Mouse (Mus musculus): ENCODE measurements around the gene Pkp3.
A peak's percentile ranks its signal among the peaks of the same experiment; 100 is the strongest.

Gene Pkp3

DNA sequence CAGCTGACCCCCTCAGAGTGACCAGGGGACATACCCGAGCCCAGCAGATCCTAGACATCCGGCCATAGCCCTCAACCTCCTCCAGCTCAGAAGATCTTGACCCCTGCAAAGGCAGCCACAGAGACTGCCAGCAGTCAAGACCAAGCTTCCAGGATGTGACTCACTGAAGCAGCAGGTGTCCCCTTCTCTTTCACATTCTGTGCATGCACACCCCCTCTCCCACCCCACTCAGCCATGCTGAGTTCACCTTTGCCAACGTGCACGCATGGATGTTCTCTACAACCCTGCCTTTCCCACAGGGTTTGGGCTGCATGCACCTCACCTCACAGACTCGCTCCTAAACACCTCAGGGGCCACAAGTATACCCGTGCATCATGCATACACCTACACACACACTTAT is 18.0 kb downstream of the Pkp3 start:
- no peak for DNase-seq

DNA sequence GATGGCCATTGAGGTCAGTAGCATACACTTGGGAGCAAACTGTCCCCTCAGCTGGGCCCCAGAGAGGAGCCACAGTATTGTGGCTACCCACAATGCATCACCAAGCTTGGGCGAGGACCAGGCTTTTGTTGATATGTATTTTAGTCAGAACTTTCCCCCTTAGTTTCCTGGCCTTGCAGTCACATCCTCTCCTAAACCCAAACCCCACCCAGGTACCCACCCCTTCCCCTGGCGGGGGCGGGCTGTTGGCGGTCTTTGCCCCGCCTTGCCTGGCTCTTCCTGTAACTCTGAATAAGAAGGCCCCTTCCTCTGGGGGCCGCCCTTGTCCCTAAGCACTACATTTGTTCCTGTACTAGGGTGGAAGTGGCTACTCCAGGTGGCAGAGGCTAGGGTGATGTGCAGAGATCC is 18.6 kb downstream of the Pkp3 start:
- DNase-seq = peak; percentile 63 to 79

DNA sequence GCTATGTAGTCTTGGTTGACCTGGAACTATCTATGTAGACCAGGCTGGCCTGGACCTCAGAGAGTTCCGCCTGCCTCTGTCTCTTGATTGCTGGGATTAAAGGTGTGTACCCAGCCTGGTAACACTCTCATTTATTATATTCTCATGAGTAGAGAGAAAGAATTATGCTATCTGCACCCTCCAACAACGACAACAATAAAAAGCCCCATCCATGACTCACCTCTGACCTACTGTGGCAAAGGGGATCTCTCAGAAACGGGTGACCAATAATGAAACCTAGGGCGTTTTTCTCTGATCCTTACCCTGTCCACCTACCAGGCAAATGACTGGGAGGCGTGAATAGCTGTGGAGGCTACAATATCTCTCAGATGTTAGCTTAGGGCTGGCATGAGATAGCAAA is 19.2 kb downstream of the Pkp3 start:
- no peak for DNase-seq

DNA sequence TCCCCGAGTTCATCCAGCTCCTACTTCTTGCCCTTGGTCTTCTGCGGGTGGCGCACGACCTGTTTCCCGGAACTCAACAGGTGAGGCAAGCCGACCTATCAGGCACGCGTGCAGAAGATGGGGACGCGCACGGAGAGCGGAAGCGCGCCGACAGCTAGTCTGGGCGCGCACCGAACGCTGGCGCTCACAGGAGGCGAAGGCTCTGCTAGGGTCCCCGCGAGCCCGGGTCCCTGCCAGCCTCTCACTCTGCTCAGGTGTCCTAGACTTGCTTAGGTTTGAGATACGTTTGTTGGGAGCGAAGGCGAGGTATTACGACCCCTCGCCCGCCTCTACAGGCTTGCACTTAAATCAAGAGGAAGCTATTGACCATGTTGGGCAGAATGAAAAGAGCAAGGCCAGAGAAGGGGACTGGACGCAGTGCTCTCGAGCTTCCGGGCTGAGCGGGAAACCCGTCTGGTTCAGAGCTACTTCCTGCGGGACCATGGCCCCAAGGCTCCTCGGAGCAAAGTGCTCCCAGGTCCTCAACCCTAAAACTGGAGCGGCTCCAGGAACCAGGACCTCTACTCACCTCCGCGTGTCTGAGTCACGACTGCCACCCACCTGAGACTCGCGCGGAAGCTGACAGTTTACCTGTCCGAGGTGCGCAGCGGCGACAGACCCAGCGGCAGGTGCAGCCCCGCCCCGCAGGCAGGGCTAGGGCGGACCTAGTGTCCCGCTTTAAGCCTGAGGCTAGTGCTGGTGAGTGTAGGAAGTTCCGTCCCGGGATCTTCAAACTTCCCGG is 22.1 kb downstream of the Pkp3 start, which contains the start of gene Sigirr:
Gene Sigirr, minus strand, starts transcription at position 662 of the 781 bp plus-strand sequence.
- DNase-seq = peak; percentile 66 to 78

DNA sequence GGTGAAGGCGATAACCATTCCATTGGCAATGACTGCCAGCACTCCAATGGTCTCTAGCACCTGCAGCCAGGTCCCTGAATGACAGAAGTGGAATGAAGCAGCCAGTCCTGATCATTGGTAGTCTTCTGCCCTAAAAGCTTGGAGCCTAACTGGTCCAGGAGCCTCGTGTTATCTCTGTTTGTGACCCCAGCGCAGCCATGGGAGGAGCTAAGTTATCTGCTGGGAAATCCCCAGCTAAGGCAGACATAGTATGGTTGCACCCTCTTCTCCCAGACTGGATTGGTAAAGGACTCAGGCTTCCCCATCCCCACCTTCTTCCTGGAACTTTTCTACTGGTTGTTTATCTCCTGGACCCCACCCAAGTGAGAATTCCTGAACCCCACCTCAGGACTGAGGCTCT is 25.1 kb downstream of the Pkp3 start:
- DNase-seq = no peak

DNA sequence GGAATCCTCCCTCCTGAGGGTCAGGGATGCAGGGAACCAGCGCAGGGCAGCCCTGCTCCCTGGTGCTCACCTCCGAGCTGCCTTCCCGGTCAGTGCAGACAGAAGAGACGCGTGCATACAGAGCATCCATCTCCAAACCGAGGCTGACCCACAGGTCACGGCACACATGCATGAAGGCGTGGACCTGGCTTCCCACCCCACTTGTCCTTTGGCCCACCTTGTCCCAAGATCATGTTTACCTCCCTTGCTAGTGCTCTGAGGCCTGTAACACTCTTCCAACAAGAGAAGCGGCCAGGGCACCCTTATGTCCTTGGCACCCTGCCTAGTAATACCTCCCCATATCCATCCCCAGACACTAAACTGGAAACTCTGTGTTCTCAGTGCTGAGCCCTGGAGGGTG is 37.9 kb downstream of the Pkp3 start:
- DNase-seq = no peak

DNA sequence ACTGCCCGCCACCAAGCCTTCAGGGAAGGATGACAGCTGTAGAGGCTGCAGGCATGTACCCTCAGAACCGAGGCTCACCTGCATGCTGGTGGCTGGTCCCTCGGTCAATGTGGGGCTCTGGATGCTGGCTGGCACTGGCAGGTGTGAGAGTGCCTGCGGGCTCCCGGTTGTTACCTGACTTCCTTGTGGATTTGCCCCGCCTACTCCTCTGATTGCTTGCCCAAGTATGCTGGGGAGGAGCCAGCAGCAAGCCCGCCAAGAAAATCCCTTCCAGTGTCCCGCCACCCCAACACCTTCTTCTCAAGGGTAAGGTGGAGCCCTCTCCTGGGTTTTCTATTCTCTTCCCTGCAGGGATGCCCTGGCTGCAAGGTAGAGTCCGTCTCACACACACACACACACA is 39.6 kb downstream of the Pkp3 start, which contains the start of gene Ano9:
Gene Ano9, minus strand, starts transcription at position 171 of the 400 bp plus-strand sequence.
- DNase-seq = peak; percentile 55 to 72

DNA sequence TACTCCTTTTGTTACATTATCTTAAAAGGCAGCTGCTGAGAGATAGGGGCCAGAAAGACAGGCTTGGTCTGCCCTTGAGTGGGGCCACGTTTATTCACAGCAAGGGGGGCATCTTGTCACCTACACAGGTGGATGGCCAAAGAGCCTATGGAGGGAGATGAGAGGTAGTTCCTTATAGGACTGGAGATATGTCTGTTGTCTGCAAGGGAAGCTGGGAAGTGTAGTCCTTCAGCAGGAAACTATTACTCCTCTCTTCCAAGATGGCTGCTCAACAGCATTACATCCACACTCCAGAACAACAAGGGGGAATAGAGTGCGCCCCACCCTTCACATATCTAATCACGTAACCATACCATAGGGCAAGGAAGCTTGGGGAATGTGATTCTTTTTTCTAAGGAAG is 41.5 kb downstream of the Pkp3 start:
- no peak for DNase-seq

DNA sequence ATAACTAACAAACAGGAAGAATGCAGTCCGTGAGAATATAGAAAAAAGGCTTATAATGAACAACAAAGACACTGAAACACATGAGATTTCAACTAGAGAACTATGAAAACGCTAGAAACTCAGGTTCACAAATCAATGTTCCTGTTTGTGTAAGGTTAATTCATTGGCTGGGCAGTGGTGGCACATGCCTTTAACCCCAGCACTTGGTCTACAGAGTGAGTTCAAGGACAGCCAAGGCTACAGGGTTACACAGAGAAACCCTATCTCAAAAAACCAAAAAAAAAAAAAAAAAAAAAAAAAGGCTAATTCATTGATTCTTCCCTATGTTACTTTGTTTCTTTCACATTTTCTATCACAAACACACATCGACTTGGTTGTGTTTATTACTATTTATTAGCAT is 42.6 kb downstream of the Pkp3 start:
- no peak for DNase-seq

DNA sequence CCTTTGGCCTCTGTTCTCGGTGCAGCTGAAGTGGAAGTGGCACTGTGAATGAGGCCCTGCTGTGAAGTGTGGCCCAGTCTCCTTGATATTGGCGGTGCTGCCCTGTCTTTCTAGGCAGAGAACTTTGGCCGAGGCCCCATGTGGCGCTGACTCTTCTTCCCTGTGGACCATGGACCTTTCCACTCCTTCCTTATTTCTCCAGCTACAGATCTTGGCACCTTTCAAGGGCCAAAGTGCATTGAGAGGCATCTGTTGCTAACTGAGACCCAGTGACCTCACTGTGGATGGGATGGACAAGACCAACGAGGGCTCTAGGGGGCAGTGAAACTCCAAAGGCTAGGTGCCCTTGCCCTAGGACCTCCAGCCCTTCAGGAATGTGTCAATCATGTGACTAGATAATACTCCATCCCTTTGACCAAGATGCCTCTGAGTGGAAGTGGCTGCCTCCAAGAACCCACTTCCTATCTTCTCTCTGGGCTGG is 43.1 kb downstream of the Pkp3 start:
- peak; percentile 32 to 64 for DNase-seq

DNA sequence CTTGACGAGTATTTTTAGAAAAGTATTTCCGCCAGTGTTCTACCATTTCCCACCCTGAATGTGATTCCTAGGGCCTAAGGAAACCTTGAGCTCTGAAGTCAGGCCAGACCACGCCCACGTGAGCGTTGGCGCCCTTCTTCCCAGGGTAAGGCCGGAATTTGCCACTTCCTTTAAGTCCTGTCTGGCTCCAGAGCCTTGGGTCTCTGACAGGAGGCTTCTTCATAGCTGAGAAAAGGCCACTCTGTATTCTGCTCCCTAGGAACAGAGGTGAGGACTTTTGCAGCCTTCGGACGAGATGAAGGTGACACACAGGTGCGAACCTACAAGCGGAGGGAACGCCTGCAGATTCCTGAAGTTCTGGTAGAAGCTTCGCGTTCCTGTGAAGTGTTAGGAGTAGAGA is 44.2 kb downstream of the Pkp3 start, which contains the start of gene Ptdss2:
Gene Ptdss2, plus strand, starts transcription at position 138 of the 400 bp plus-strand sequence.
- DNase-seq = peak; percentile 64 to 76

DNA sequence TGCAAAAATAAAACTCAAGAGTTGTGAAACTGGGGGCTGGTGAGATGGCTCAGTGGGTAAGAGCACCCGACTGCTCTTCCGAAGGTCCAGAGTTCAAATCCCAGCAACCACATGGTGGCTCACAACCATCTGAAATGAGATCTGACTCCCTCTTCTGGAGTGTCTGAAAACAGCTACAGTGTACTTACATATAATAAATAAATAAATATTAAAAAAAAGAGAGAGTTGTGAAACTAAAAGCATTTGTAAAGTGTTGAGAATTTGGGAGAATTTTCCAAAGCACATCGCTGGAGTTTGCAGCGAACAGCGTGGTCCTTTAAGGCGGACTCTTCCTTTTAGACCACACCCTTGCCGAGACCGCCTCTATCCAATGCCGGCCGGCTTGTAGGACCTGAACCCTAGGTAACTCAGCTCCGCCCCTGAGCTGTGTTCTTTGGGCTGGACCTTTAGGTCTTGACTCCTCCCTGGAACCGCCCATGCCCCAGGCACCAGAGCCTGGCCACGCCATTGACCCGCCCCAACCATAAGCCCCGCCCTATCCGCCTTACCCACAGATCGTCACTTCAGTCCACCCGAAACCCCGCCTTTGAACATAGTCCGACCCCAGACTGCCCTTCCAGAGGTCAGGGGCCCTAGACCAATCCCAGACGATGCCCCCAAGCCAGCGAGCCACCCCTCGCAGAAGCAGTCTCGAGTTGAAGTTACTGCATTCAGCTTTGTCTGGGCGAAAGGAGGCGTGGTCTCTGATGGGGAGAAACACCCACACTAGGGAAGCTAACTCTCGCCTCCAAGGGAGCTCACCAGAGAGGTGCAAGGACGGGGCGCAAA is 44.9 kb downstream of the Pkp3 start:
- peak; percentile 98 for DNase-seq

DNA sequence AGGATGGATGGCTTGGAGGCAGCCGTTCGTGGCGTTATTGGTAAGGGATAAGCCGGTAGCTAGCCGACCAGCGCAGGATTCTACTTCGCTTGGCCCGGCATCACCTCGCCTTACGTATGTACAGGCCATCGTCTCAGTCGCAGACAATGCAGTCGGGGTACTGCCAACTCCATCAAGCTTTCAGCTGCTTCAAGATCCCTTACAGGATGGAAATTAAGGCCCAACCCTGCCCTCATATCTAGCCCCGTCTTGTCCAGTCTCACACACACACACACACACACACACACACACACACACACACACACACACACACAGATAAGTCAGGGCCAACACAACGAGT is 45.5 kb downstream of the Pkp3 start:
- no peak for DNase-seq

DNA sequence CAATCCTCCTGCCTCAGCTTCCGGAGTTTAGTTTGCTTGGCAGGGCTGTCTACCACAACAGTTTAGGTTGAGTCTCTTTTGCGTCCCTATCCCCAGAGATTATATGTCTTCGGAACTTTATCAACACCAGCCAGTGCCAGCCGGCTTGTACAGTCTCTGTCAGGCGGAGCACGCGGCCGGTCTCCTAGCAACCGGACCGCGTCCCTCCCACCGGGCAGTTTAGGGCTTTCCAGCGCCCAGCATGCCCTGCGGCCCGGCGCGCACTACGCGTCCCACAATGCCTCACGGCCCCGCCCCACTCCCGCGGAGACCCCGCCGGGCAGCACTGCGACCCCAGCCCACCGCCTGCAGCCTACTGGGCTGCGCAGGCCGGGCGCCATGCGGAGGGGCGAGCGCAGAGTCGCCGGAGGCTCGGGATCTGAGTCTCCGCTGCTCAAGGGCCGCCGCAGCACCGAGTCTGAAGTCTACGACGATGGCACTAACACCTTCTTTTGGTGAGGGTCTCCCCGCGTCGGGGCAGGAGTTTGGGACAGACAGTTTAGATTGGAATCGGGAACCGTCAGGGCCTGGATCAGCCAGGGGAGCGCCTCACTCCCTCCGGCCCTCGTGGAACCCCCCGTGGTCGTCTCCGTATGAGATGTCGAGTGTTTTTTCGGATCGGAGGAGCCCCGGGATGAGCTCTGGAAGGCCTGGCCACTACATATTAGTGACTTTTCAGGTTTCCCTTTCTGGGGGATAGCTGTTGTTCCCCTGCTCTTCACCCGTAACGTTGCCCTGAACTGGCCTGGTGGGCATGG is 53.2 kb downstream of the Pkp3 start:
- peak; percentile 92 to 95 for DNase-seq

DNA sequence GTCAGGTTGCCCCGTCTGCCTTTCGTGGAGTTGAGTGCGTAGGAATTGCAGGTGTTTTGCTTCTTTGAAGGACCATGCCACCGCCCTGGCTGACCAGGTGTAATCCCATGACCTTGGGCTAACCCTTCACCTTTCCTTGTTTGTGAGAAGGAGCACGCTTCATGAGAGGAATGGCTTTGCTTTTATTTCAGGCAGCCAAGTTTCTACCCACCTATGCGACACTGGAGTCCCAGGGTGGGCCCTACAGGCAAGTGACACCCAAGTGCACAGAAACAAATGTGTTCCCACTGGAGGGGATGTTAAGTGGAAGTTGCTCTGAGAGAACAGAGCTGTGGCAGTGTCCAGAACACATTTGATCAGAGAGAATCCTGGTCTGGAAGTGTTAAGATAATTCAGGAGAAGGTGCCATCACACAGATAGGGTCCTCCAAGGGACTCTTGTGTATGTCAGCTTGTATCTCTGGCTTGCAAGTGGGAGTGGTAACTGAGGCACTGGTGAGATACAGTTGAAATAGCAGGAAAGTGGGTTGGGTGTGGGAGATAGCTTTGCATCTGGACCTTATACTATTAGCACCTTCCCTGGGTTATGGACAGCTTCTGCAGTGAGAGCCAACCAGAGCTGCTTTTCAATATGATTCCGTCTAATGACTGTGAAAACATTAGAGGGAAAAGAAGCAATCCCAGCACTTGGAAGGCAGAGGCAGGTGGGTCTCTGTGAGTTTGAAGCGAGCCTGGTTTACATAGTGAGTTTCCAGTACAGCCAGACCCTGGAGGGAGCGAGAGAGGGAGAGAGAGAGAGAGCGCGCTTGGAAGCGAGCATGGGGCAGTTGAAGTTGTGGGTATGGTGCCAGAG is 54.1 kb downstream of the Pkp3 start:
- peak in 1 of 2 experiments; percentile 14 for DNase-seq
